Mouse (Mus musculus) neural tube, embryonic 13.5 days (tissue): ENCODE data around the gene Zscan20. TPM values are rescaled to one million over a fixed set of nuclear protein-coding genes. Genes with fewer than 3 reads are reported as not detected.
A peak's percentile ranks its signal among the peaks of the same experiment; 100 is the strongest.

Source experiments
- ATAC-seq: fragments of 200-750 bp; cut with Nextera tagmentation; 2 replicates; pipeline ENCODE4 v1.8.0; 2017; ENCODE audit warnings: low read depth, mild to moderate bottlenecking, moderate TSS enrichment, moderate library complexity
- H3K27ac ChIP-seq: fragments of 300-500 bp; sonication (generic); replicated peaks from 2 replicates; pipeline ENCODE4 v1.5.1; 2015; ENCODE audit warnings: moderate library complexity, mild to moderate bottlenecking, inconsistent platforms
- H3K27me3 ChIP-seq: fragments of 300-500 bp; sonication (generic); 2 replicates; pipeline ENCODE4 v1.6.1; 2015; ENCODE audit warnings: mild to moderate bottlenecking, inconsistent platforms
- H3K36me3 ChIP-seq: fragments of 300-500 bp; sonication (generic); 2 replicates; pipeline ENCODE4 v1.6.1; 2015; ENCODE audit warnings: mild to moderate bottlenecking, inconsistent platforms
- H3K4me1 ChIP-seq: fragments of 300-500 bp; sonication (generic); replicated peaks from 2 replicates; pipeline ENCODE4 v1.6.1; 2015; ENCODE audit warnings: inconsistent platforms
- H3K4me2 ChIP-seq: fragments of 300-500 bp; sonication (generic); 2 replicates; pipeline ENCODE4 v1.6.1; 2015; ENCODE audit warnings: inconsistent platforms, mild to moderate bottlenecking, moderate library complexity
- H3K4me3 ChIP-seq: fragments of 300-500 bp; sonication (generic); 2 replicates; pipeline ENCODE4 v1.5.1; 2015; ENCODE audit warnings: mild to moderate bottlenecking, inconsistent platforms
- H3K9ac ChIP-seq: fragments of 300-500 bp; sonication (generic); 2 replicates; pipeline ENCODE4 v1.6.1; 2015; ENCODE audit warnings: moderate library complexity, mild to moderate bottlenecking, inconsistent platforms
- H3K9me3 ChIP-seq: fragments of 300-500 bp; sonication (generic); 2 replicates; pipeline ENCODE4 v1.6.1; 2016; ENCODE audit warnings: inconsistent platforms
- WGBS: fragments of 180-500 bp; shearing (Covaris S2); methylation state at CpG from one replicate; pipeline ENCODE4 v1.1.7; 2015; 5-methylcytosine and 5-hydroxymethylcytosine counted together
- polyA plus RNA-seq: library from polyadenylated mRNA; unstranded; fragments of >200 nt; fragmentation: Nextera tagmentation; extraction: Ambion mirVana; gene quantifications from 2 replicates; pipeline ENCODE4 v1.2.1, GENCODE M21; 2015

Zscan20 gene
- 4.1 and 4.6 TPM in 2 replicates for polyA plus RNA-seq

GRCm38 (mm10) chr4:128609925-128610402, at the start of gene Zscan20:
Gene Zscan20 (minus strand): TSS chr4:128610098.
- peak within 1 kb of the TSS; percentile 83 for H3K9ac ChIP-seq
- ATAC-seq, result peak; percentile 97
- under 1% methylated on average over 24 of the region's 24 CpGs for WGBS
- H3K4me2 ChIP-seq, result peak within 1 kb of the TSS; percentile 74
- H3K27ac ChIP-seq, result peak within 1 kb of the TSS; percentile 42; the same call in 1 of the 2 replicates
- H3K4me3 ChIP-seq, result peak within 1 kb of the TSS; percentile 60
- no peaks in the 10 kb centered on the region for H3K27me3 ChIP-seq
- peaks cover 34% of the 10 kb centered on the region for H3K4me1 ChIP-seq
- H3K9me3 ChIP-seq, result no peaks in the 10 kb centered on the region
- no peaks in the 10 kb centered on the region for H3K36me3 ChIP-seq

GRCm38 (mm10) chr4:128655446-128655845, 45.5 kb upstream of the Zscan20 start:
- Histone ChIP-seq H3K9me3 (no peaks in the 10 kb centered on the region), H3K4me1 (peaks cover 78% of the 10 kb centered on the region), H3K27me3 (no peaks in the 10 kb centered on the region), H3K36me3 (0 out of 2 replicates have a peak, but pooled peaks cover 5% of the 10 kb centered on the region), H3K4me3 (peak overlapping the region; percentile 80), H3K4me2 (peak overlapping the region; percentile 85), H3K27ac (peak overlapping the region; percentile 96), H3K9ac (peak overlapping the region; percentile 91)
- 2% methylated on average over 12 of the region's 12 CpGs for WGBS
- ATAC-seq, result no peak

GRCm38 (mm10) chr4:128654505-128655381, 44.8 kb upstream of the Zscan20 start, which contains the start of gene Phc2:
Gene Phc2 (plus strand): TSS chr4:128654702.
- H3K27ac ChIP-seq, result peak within 1 kb of the TSS; percentile 96
- H3K9ac ChIP-seq, result peak within 1 kb of the TSS; percentile 91
- peak; percentile 96 for ATAC-seq
- under 1% methylated on average over 65 of the region's 85 CpGs for WGBS
- H3K4me2 ChIP-seq, result peak within 1 kb of the TSS; percentile 85
- H3K36me3 ChIP-seq, result 0 out of 2 replicates have a peak, but pooled peaks cover 5% of the 10 kb centered on the region
- H3K27me3 ChIP-seq, result no peaks in the 10 kb centered on the region
- H3K9me3 ChIP-seq, result no peaks in the 10 kb centered on the region
- H3K4me3 ChIP-seq, result peak within 1 kb of the TSS; percentile 80
- H3K4me1 ChIP-seq, result peaks cover 74% of the 10 kb centered on the region

- H3K4me3 ChIP-seq, result no peak overlapping the region
Measured at GRCm38 (mm10) chr4:128652584-128653298, 42.8 kb upstream of the Zscan20 start.

GRCm38 (mm10) chr4:128651530-128651929, 41.6 kb upstream of the Zscan20 start:
- no peaks in the 10 kb centered on the region for H3K9me3 ChIP-seq
- H3K9ac ChIP-seq, result 0 out of 2 replicates have a peak overlapping the region, but pooled peaks have one; percentile 22
- peaks cover 54% of the 10 kb centered on the region for H3K4me1 ChIP-seq
- no peaks in the 10 kb centered on the region for H3K36me3 ChIP-seq
- WGBS, result 41% methylated on average over 3 of the region's 3 CpGs
- no peaks in the 10 kb centered on the region for H3K27me3 ChIP-seq
- H3K27ac ChIP-seq, result peak overlapping the region; percentile 96; the same call in 1 of the 2 replicates
- H3K4me2 ChIP-seq, result no peak overlapping the region
- ATAC-seq, result no peak
- H3K4me3 ChIP-seq, result no peak overlapping the region

More at GRCm38 (mm10) chr4:128652584-128653298, 42.8 kb upstream of the Zscan20 start:
- Histone ChIP-seq H3K9ac (no peak overlapping the region), H3K9me3 (no peaks in the 10 kb centered on the region), H3K36me3 (no peaks in the 10 kb centered on the region), H3K27ac (peak overlapping the region; percentile 96), H3K27me3 (no peaks in the 10 kb centered on the region), H3K4me1 (peaks cover 66% of the 10 kb centered on the region), H3K4me2 (no peak overlapping the region)
- WGBS, result 4% methylated on average over 5 of the region's 5 CpGs
- no peak for ATAC-seq

GRCm38 (mm10) chr4:128648567-128649255, 38.8 kb upstream of the Zscan20 start:
- Histone ChIP-seq H3K4me2 (no peak overlapping the region), H3K27ac (no peak overlapping the region), H3K9me3 (no peaks in the 10 kb centered on the region), H3K4me1 (peaks cover 35% of the 10 kb centered on the region), H3K36me3 (no peaks in the 10 kb centered on the region), H3K4me3 (no peak overlapping the region), H3K9ac (no peak overlapping the region), H3K27me3 (no peaks in the 10 kb centered on the region)
- ATAC-seq, result no peak
- 46% methylated on average over 8 of the region's 8 CpGs for WGBS

GRCm38 (mm10) chr4:128646762-128647161, 36.9 kb upstream of the Zscan20 start:
- Histone ChIP-seq H3K4me3 (no peak overlapping the region), H3K9ac (no peak overlapping the region), H3K4me2 (no peak overlapping the region), H3K27me3 (no peaks in the 10 kb centered on the region), H3K9me3 (no peaks in the 10 kb centered on the region), H3K27ac (no peak overlapping the region), H3K36me3 (no peaks in the 10 kb centered on the region), H3K4me1 (peaks cover 26% of the 10 kb centered on the region)
- 47% methylated on average over 7 of the region's 7 CpGs for WGBS
- ATAC-seq, result no peak

- no peaks in the 10 kb centered on the region for H3K36me3 ChIP-seq
- no peak for ATAC-seq
- H3K4me1 ChIP-seq, result peaks cover 19% of the 10 kb centered on the region
- no peak overlapping the region for H3K27ac ChIP-seq
- H3K4me3 ChIP-seq, result no peak overlapping the region
- no peak overlapping the region for H3K9ac ChIP-seq
- no peak overlapping the region for H3K4me2 ChIP-seq
- H3K9me3 ChIP-seq, result no peaks in the 10 kb centered on the region
- H3K27me3 ChIP-seq, result no peaks in the 10 kb centered on the region
- 82% methylated on average over 6 of the region's 6 CpGs for WGBS
Measured at GRCm38 (mm10) chr4:128645896-128646295, 36.0 kb upstream of the Zscan20 start.

GRCm38 (mm10) chr4:128641766-128642717, 32.1 kb upstream of the Zscan20 start:
- H3K9me3 ChIP-seq, result no peaks in the 10 kb centered on the region
- no peaks in the 10 kb centered on the region for H3K36me3 ChIP-seq
- 24% methylated on average over 23 of the region's 23 CpGs for WGBS
- no peak overlapping the region for H3K9ac ChIP-seq
- no peaks in the 10 kb centered on the region for H3K27me3 ChIP-seq
- H3K4me2 ChIP-seq, result no peak overlapping the region
- H3K4me3 ChIP-seq, result no peak overlapping the region
- 0 out of 2 replicates have a peak overlapping the region, but pooled peaks have one; percentile 55 for H3K27ac ChIP-seq
- ATAC-seq, result no peak
- peaks cover 28% of the 10 kb centered on the region for H3K4me1 ChIP-seq

GRCm38 (mm10) chr4:128638265-128638923, 28.5 kb upstream of the Zscan20 start:
- peak overlapping the region; percentile 54; the same call in 1 of the 2 replicates for H3K27ac ChIP-seq
- no peak overlapping the region for H3K4me2 ChIP-seq
- no peaks in the 10 kb centered on the region for H3K9me3 ChIP-seq
- no peaks in the 10 kb centered on the region for H3K27me3 ChIP-seq
- no peak for ATAC-seq
- H3K9ac ChIP-seq, result no peak overlapping the region
- 67% methylated on average over 18 of the region's 18 CpGs for WGBS
- no peaks in the 10 kb centered on the region for H3K36me3 ChIP-seq
- no peak overlapping the region for H3K4me3 ChIP-seq
- H3K4me1 ChIP-seq, result peaks cover 46% of the 10 kb centered on the region
